Mouse (Mus musculus): Measurements from ENCODE around the gene Tmed5.
"Not testable (repeated sequence)": the region's sequence is repeated elsewhere in the genome, so short reads cannot be mapped to it uniquely, and the experiment has no call there.

Tmed5 gene

DNA sequence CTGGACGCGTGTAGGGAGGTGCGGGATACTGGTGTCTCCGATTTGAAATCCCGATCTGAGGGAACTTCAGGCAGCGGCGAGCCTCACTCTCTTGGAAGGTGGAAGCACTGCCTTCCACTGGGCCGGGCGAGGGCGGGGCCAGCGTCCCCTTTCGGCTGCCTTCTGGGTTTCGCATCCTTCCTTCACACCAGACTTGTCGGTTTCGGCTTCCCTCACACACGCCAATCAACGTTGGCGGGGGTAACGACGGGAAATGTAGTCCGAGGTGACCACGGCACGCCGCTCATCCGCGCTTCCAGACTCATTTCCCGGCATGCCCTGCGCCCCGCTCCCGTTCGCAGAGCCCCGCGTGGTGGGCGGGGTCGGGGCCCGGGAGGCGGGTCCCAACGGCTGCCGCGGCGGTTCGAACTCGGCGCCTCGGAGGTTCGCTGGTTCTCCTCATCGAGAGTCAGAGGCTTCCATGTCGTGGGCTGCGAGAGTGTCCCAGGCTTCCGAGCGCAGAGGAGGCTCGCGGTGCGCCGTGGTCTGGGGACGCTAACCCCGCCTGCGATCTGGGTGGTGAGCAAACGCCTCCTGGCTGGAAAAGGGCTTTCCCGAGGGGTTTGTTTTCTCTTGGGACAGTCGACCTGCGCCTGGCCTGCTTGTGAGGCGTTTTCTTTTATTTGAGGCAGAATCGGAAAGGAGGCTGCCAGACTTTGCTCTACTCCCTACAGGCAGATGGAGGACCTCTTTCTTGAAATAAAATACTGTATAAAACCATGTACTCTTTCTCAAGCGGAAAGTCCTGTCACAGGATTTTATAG is at the start of gene Tmed5, which contains the start of gene Ccdc18:
TSS of gene Tmed5 (minus strand) at position 180 of the 803 bp plus-strand sequence.
TSS of gene Ccdc18 (plus strand) at position 435 of the 803 bp plus-strand sequence.
- in situ Hi-C loops (cut with MboI; ENCODE audit: low sequenced_read_pairs) = no loop called here

GRCm38 (mm10) chr5:108163695-108164094 is 31.3 kb upstream of the Tmed5 start:
- in situ Hi-C loops (cut with MboI; ENCODE audit: low sequenced_read_pairs) = no loop called here

GRCm38 (mm10) chr5:108160796-108161195 is 28.4 kb upstream of the Tmed5 start:
- in situ Hi-C loops (cut with MboI; ENCODE audit: low sequenced_read_pairs) = no loop called here

DNA sequence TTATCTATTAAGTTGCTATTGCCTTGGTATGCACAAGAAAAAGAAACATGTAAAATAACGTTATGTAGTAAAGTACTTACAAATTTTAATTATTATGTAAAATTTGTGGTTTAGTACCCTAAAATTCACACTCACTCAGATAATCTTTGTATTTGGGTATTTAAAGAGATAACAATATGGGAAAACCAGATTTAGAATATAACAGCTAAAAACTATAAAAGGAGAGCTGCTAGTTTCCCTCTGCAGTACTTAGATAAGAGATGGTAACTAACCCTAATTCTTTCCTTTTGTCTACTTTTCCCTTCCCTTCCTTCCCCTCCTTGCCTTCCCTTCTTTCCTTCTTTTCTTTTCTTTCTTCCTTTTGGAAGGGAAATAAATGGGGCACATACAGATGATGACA is 20.2 kb upstream of the Tmed5 start:
- in situ Hi-C loops (cut with MboI; ENCODE audit: low sequenced_read_pairs) = no loop called here

DNA sequence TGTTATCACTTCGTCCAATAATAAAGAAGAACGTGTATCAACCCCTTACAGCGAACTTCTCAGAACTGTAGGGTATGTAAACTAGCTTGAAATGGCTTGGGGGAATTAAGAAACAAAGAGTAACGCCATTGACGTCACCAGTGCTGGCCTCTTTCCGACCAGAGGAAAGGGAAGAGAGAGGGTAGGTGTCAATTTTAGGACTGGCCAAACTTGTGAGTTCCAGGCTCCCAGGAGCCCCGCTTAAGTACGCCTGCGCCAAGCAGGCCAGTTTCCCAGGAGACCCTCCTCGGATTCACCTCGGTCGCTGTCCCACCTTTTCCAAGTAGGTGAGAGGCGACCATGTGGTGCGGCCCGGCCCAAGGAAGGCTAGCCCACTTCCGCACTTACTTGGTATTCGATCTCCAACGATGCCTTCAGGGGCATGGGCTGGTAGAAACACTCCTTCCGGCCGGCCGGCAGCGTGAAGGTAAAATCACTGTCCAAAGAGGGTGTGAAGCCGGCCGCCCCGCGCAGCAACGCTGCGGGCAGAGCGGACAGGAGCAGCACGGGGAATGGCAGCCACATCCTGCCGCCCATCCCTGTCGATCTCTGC is 475 bp downstream of the Tmed5 start:
- in situ Hi-C loops (cut with MboI; ENCODE audit: low sequenced_read_pairs) = no loop called here

GRCm38 (mm10) chr5:108120221-108120900 is 12.1 kb downstream of the Tmed5 start:
- in situ Hi-C loops (cut with MboI; ENCODE audit: low sequenced_read_pairs) = no loop called here

- in situ Hi-C loops (cut with MboI; ENCODE audit: low sequenced_read_pairs) = no loop called here
Observed at GRCm38 (mm10) chr5:108117693-108118092, 14.7 kb downstream of the Tmed5 start.

- in situ Hi-C loops (cut with MboI; ENCODE audit: low sequenced_read_pairs) = no loop called here
Observed at GRCm38 (mm10) chr5:108109346-108109745, 23.1 kb downstream of the Tmed5 start.

DNA sequence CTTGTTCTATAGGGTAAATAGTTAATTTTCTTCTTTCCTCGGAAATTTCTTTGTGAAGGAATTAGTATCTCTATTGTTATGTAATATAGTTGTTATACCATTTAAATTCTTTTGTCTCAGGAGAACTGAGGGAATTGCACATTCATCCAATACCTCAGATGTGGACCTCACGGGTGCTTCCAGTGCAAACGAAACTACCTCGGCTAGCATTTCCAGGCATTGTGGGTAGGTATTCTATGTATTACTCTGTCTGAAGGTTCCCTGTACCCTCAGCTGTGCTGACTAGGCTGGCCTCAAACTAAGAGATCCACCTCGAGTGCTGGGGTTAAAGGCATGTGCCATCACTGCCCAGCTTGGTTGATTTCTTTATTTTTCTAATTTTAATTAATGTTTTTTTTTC is 28.1 kb downstream of the Tmed5 start:
- in situ Hi-C loops (cut with MboI; ENCODE audit: low sequenced_read_pairs) = no loop called here

GRCm38 (mm10) chr5:108100196-108100595 is 32.2 kb downstream of the Tmed5 start:
- in situ Hi-C loops (cut with MboI; ENCODE audit: low sequenced_read_pairs) = no loop called here

DNA sequence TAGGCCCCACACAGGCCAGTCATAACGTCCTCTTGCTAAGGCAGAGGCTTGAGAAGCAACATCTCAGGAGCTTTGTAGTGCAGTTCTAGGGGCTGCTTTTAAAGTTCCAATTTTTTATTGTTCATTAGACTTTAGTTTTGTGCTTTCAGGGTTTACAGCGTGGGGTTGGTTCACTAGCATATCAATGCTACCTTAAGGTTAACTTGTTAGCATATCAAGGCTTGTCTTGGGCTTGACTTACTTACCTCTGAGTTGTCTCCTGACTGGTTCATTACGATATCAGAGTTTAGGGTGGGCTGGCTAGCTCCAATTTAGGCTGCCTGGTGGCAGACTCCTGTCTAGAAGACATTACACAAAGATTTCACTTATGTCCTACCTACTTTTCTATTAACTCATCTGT is 34.7 kb downstream of the Tmed5 start:
- in situ Hi-C loops (cut with MboI; ENCODE audit: low sequenced_read_pairs) = no loop called here

DNA sequence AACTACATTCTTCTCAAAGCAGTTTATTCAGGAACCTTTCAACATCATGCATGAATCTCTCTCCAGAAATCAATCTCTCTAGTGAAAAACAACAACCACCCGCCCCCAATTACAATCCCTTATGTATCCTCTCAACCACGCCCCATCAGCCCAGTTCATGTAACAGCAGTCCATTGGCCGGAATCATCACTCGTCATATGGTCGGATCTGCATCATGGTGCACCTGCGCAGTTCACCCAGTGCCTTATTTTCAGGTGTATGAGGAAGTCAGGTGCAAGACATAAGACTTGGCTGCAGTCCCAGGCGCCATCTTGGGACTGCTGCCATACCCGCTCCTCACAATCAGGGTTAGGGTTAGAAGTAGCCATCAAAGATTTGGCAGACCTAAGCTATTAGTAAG is 39.7 kb downstream of the Tmed5 start:
- in situ Hi-C loops (cut with MboI; ENCODE audit: low sequenced_read_pairs) = not testable (repeated sequence)

GRCm38 (mm10) chr5:108085440-108085839 is 47.0 kb downstream of the Tmed5 start:
- in situ Hi-C loops (cut with MboI; ENCODE audit: low sequenced_read_pairs) = no loop called here

DNA sequence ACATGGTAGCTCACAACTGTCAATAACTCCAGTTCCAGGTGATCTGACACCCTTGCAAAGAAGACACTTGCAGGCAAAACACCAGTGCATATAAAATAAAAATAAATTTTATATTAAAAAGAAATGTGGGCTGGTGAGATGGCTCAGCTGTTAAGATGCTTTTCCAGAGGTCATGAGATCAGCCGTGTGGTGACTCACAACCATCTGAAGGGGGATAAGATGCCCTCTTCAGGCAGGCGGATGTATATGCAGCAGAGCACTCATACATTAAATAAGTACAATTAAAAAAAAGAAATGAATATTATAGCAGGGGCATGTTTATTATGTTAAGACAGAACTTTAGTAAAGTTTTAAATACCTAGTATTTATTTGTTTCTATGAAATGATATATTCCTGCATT is 50.0 kb downstream of the Tmed5 start:
- in situ Hi-C loops (cut with MboI; ENCODE audit: low sequenced_read_pairs) = no loop called here

GRCm38 (mm10) chr5:108079603-108080002 is 52.8 kb downstream of the Tmed5 start:
- in situ Hi-C loops (cut with MboI; ENCODE audit: low sequenced_read_pairs) = no loop called here

GRCm38 (mm10) chr5:108076833-108077540 is 55.4 kb downstream of the Tmed5 start:
- in situ Hi-C loops (cut with MboI; ENCODE audit: low sequenced_read_pairs) = no loop called here

- in situ Hi-C loops (cut with MboI; ENCODE audit: low sequenced_read_pairs) = no loop called here
Observed at GRCm38 (mm10) chr5:108076241-108076640, 56.2 kb downstream of the Tmed5 start.

GRCm38 (mm10) chr5:108072301-108072700 is 60.1 kb downstream of the Tmed5 start:
- in situ Hi-C loops (cut with MboI; ENCODE audit: low sequenced_read_pairs) = no loop called here

DNA sequence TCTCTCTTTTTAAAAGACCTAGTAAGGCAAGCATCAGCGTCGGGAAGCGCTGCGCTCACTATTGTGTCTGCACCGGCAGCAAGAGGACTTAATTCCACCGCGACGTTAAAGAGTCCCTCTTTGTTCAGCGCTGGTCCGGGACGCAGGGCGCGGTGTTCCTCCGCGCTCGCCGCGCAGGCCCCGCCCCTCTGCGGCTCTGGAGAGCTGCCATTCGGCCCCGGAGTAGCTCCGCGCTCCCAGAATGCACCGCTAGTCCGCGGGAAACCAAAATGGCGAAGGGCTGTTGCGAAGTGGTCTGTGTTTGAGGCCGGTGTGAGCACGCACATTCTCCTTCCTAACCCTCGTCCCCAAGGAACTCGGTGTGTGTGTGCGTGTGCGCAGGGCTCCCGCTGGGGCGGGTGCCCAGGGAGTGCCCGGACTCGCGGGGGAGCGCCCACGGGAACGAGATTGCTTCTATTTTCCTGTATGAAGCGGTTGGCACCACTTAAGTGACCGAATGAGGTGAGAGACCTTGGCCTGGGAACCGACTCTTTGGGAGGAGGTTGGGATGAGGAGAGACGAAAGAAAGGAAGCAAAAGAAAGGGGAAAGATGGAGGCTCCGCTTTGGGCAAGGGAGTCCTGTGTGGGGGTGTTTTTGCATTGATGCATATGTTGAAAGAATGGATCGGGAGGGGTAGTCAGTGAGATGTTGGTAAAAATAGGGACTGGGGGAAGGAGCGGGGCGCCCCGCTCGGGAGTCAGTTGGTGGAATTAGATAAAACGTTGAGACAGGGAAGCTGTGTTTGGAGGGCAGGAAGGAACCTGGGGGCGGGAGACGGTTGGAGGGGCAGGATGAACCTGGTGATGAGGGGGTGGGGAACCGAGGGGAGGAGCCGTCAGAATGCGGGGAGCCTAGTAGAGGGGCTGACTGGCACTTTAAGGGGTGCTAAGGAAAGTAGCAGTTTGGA is 66.7 kb downstream of the Tmed5 start, which contains the start of gene Mtf2:
TSS of gene Mtf2 (plus strand) at position 210 of the 947 bp plus-strand sequence.
- in situ Hi-C loops (cut with MboI; ENCODE audit: low sequenced_read_pairs) = no loop called here

- in situ Hi-C loops (cut with MboI; ENCODE audit: low sequenced_read_pairs) = no loop called here
Observed at GRCm38 (mm10) chr5:108060413-108060812, 72.0 kb downstream of the Tmed5 start.

Data from CH12F3 (cell line).